Mouse (Mus musculus) embryonic fibroblast, embryonic 13.5 days (primary cell): ENCODE measurements around the gene Itpr1. TPM values are rescaled to one million over a fixed set of nuclear protein-coding genes. Genes with fewer than 3 reads are reported as not detected.

ENCODE experiments used
- H3K27ac ChIP-seq: 2 replicates; pipeline ENCODE4 v1.5.1; 2012; ENCODE audit warnings: low read length, control low read depth, inconsistent platforms; ENCODE audit not compliant: insufficient read depth
- H3K4me1 ChIP-seq: 2 replicates; pipeline ENCODE4 v1.6.1; 2011; ENCODE audit warnings: low read length; ENCODE audit not compliant: control insufficient read depth, insufficient read depth
- H3K4me3 ChIP-seq: 2 replicates; pipeline ENCODE4 v1.5.1; 2011; ENCODE audit warnings: mild to moderate bottlenecking, control low read depth, low read length; ENCODE audit not compliant: insufficient read depth
- CTCF ChIP-seq: IDR thresholded peaks from 2 replicates; pipeline ENCODE4 v1.5.1; 2011; ENCODE audit warnings: mild to moderate bottlenecking, control low read depth, low read length, moderate library complexity, borderline replicate concordance; ENCODE audit not compliant: insufficient read depth
- POLR2A ChIP-seq: IDR thresholded peaks from 2 replicates; pipeline ENCODE4 v1.6.1; 2011; ENCODE audit warnings: low read depth, mild to moderate bottlenecking, control low read depth, low read length, moderate library complexity
- polyA plus RNA-seq: library from polyadenylated mRNA; stranded (reverse); fragments of >200 nt; gene quantifications from 2 replicates; pipeline ENCODE4 v1.2.4, GENCODE M21; 2011; ENCODE audit warnings: low read depth; ENCODE audit not compliant: missing spikeins, insufficient read length

The Itpr1 gene
- polyA plus RNA-seq, 1 experiment, result 38.0 TPM

DNA sequence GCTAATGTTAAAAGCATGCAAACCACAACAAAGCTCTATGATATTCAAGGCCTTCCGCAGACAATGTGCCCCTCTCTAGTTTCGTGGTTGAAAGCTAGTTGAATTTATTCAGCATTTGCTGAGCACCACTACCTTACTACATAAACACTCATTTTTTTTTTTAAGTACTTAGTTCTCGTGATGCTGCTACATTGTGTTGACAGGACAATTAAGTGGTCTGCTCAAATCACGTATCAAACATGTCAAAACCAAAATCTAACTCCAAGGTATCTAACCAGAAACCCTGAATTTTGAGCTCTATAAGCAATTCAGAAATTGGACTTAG lies 27.2 kb upstream of the Itpr1 start:
- no peaks in the 10 kb centered on the region; the same call in 1 of the 2 replicates for H3K4me1 ChIP-seq
- TF ChIP-seq CTCF (no peak), POLR2A (no peak)
- H3K27ac ChIP-seq, result no peak overlapping the region
- peak overlapping the region; percentile 84 for H3K4me3 ChIP-seq

- no peak overlapping the region for H3K4me3 ChIP-seq
- no peak overlapping the region for H3K27ac ChIP-seq
- H3K4me1 ChIP-seq, result no peaks in the 10 kb centered on the region
- TF ChIP-seq CTCF (no peak), POLR2A (no peak)
Observed at GRCm38 (mm10) chr6:108190690-108191089, 22.2 kb upstream of the Itpr1 start.

DNA sequence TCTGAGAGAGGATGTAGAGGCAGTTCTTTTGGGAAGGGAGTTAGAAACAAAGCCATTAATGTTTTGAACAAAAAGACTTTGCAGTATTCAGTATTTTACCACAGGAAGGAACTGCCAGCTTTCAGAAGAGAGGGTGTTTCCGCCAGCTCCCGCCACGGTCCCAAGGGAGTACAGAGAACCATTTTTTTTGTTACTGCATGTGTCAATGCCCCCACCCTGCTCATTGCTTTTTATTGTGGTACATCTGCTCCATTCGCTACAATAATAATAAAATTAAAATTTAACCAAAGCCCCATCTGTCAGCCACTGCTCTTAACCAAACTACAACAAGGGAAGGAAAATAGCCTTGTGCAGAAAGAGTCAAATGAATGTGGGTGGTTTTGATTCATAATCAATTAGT lies 20.3 kb upstream of the Itpr1 start:
- TF ChIP-seq POLR2A (no peak), CTCF (no peak)
- H3K4me1 ChIP-seq, result no peaks in the 10 kb centered on the region
- no peak overlapping the region for H3K4me3 ChIP-seq
- H3K27ac ChIP-seq, result no peak overlapping the region

DNA sequence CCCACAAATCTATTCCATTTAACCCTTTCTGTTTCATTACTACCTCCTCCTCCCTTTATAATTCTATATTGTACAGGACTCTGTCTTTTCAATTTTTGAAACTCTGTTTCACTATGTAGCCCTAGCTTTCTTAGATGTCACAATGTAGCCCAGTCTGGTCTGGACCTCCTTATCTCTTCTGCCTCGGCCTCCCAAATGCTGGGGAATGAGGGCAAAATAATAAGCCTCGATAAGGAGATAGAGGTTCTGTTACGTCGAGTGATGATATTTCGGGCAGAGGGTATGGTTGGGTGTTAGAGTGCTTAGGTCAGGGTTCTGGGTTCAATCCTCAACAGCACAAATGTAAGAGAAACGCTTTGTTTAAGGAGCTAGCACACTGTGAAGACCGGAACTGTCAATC lies 16.2 kb upstream of the Itpr1 start:
- Histone ChIP-seq H3K4me3 (no peak overlapping the region), H3K27ac (no peak overlapping the region), H3K4me1 (no peaks in the 10 kb centered on the region)
- TF ChIP-seq CTCF (no peak), POLR2A (no peak)

DNA sequence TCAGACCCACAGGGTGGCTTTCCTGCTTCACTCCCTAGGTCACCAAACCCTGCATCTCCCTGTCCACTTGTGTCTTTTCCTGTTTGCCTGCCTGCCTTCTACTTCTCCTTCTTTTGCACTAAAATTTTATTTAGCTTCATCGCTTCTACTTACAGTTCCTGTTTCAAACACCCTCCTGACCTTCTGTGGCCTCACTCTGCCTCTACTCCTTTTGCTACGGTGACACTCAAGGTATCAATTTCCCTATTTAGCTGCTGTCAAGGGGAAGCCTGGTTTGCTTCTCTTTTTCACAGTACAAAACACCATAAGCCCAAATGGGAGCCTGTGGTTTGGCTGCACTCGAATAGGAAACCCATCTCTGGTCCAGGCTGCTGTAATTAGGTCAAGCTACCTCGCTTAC lies 15.8 kb upstream of the Itpr1 start:
- no peak overlapping the region for H3K4me3 ChIP-seq
- no peaks in the 10 kb centered on the region for H3K4me1 ChIP-seq
- no peak overlapping the region for H3K27ac ChIP-seq
- TF ChIP-seq CTCF, result no peak
- no peak for TF ChIP-seq POLR2A

- H3K4me3 ChIP-seq, result no peak overlapping the region
- no peaks in the 10 kb centered on the region for H3K4me1 ChIP-seq
- TF ChIP-seq POLR2A (no peak), CTCF (no peak)
- no peak overlapping the region for H3K27ac ChIP-seq
Observed at GRCm38 (mm10) chr6:108198286-108198685, 14.6 kb upstream of the Itpr1 start.

DNA sequence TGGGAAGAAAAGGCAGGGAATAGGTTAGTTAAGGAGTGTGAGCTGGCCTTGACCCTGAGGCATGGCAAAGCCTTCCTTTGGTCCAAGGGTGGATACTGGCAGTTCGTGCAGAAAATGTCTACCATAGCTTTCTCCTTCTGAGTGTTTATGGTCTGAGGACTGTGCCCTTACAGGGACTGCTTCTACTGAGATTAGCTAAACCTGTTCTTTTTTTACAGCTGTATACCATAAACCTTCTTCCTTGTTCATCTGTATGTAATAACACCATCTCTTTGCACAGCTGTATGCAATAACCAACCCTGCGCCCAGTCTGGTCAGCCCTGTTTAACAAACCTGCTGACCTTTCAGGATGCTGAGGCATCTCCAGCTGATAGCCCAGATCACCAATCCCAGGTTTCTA lies 8.6 kb upstream of the Itpr1 start:
- H3K27ac ChIP-seq, result no peak overlapping the region
- TF ChIP-seq POLR2A (no peak), CTCF (no peak)
- H3K4me1 ChIP-seq, result no peaks in the 10 kb centered on the region
- H3K4me3 ChIP-seq, result no peak overlapping the region

DNA sequence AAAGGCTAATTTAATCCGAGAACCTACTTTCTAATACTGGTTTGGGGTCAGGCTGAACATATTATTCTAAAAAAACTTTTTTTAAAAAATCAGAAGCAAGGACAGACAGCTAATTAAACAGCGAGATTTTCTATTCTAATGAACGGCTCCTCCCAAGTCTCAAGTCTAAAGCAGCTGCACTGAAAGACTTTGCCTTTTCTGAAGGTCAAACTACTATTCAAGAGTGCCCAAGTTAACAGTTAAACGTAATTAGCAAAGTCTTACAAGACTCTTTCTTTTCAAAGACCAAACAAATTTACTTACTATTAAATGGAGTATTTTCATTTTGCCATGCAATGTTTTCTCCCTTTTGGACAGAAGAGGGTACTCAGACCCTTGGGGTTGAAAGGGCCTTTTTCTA lies 6.8 kb upstream of the Itpr1 start:
- Histone ChIP-seq H3K4me1 (no peaks in the 10 kb centered on the region), H3K4me3 (no peak overlapping the region), H3K27ac (no peak overlapping the region)
- no peak for TF ChIP-seq POLR2A
- TF ChIP-seq CTCF, result no peak

DNA sequence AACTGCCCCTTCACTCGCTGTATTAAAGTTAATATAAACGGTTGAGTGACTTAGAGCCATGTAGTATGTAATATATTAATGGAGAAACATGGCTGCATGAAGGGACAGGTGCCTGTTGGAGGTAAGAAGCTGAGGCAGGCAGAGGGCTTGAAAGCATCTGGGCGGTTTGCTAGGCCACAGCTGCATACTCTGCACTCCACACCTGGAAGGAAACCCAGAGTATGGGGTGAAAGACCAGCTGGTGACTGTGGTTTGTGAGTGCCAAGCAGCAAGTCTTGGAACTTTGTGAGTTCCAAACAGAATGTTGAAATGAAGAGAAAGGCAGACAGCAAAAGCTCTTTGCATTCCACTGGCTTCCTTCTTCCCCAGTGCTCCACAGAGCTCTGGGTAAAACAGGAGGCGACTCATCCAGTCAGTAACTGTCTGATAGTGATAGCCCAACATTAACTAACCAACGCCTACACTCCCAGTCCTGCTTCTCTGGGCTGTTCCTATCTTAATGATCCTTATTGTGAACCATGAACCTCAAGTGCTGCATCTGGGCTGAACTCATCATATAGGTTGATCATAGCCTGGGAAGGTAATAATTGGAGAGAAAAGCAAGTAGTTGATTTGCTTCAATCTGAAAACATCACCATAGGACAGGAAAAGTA lies 5.9 kb upstream of the Itpr1 start:
- Histone ChIP-seq H3K4me3 (no peak overlapping the region), H3K4me1 (no peaks in the 10 kb centered on the region), H3K27ac (no peak overlapping the region)
- no peak for TF ChIP-seq CTCF
- TF ChIP-seq POLR2A, result no peak

GRCm38 (mm10) chr6:108211896-108212880 lies 708 bp upstream of the Itpr1 start:
- peak overlapping the region; percentile 84 for H3K27ac ChIP-seq
- no peaks in the 10 kb centered on the region for H3K4me1 ChIP-seq
- TF ChIP-seq POLR2A (no peak; the same call in 1 of the 2 replicates), CTCF (no peak)
- peak overlapping the region; percentile 72 for H3K4me3 ChIP-seq
